Mouse (Mus musculus) lung, adult 18-20 months (tissue): ENCODE measurements around the gene Olfr1121.
"Not testable (repeated sequence)": the region's sequence is repeated elsewhere in the genome, so short reads cannot be mapped to it uniquely, and the experiment has no call there.

Experiments used
- DNase-seq, 2 experiments: peaks; one replicate each; pipeline ENCODE4 v3.0.0; 2022; ENCODE audit warnings: mixed read lengths in 2 of 2

Gene Olfr1121

GRCm38 (mm10) chr2:87369595-87369994 lies at the start of gene Olfr1121:
Gene Olfr1121 (plus strand): TSS chr2:87369895.
- no peak for DNase-seq

- DNase-seq: no peak
Observed at GRCm38 (mm10) chr2:87354515-87354914, 15.2 kb upstream of the Olfr1121 start, which contains the start of gene Olfr1120. Gene Olfr1120 (plus strand): TSS chr2:87354815.

GRCm38 (mm10) chr2:87360121-87360520 lies 9.6 kb upstream of the Olfr1121 start:
- DNase-seq: not testable (repeated sequence)

- DNase-seq: no peak
Observed at GRCm38 (mm10) chr2:87371726-87372125, 2.0 kb downstream of the Olfr1121 start.

GRCm38 (mm10) chr2:87383935-87384334 lies 14.2 kb downstream of the Olfr1121 start:
- no peak for DNase-seq

- no peak for DNase-seq
Observed at GRCm38 (mm10) chr2:87385549-87385948, 15.9 kb downstream of the Olfr1121 start, which contains the start of gene Olfr1122. Gene Olfr1122 (plus strand): TSS chr2:87385849.

GRCm38 (mm10) chr2:87393605-87394004 lies 23.9 kb downstream of the Olfr1121 start:
- DNase-seq: not testable (repeated sequence)

- not testable (repeated sequence) for DNase-seq
Observed at GRCm38 (mm10) chr2:87394686-87395085, 25.0 kb downstream of the Olfr1121 start.

- DNase-seq: no peak
Observed at GRCm38 (mm10) chr2:87416335-87416734, 46.6 kb downstream of the Olfr1121 start, which contains the start of gene Olfr1123. Gene Olfr1123 (plus strand): TSS chr2:87416635.
